Mouse (Mus musculus): ENCODE measurements around the gene Arsb.
A peak's percentile ranks its signal among the peaks of the same experiment; 100 is the strongest.

Gene Arsb

DNA sequence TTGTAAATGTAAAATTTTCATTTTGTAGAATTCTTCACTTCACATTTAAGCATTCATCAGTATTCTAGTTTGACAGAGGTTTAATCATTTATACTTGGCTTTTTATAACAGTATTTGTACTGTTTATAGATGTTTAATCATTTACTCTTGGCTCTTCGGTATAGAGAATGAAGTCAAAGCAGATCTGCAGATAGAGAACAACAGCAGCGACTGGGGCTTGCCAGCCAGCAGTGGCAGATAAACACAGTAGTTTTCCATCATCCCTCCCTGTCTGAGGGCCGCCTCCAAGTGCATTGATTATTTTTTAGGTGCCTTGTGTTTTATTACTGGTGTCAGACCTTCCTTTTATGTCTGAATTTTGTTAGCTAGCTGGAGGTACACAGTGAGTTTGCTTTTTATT is 118.6 kb downstream of the Arsb start:
- ATAC-seq (ENCODE audit: low TSS enrichment): no peak

DNA sequence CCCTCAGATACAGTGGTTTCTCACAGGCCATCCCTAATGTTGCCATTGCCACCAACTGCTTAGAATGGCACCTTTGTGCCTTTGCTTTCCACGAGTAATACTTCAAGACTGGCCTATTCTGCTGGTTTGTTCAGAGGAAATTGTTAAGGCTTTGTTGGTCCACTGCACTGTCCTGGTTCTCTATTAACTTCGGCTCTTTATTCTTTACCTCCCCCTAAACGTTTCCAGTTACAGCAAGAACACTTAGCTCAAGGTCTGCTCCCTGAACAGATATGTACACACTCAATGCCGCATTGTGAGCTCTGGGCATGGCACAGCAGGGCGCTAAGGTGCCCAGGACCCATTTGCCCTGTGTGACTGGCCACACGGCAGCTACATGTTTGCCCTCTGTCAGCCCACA is 119.8 kb downstream of the Arsb start:
- ATAC-seq (ENCODE audit: low TSS enrichment): no peak

DNA sequence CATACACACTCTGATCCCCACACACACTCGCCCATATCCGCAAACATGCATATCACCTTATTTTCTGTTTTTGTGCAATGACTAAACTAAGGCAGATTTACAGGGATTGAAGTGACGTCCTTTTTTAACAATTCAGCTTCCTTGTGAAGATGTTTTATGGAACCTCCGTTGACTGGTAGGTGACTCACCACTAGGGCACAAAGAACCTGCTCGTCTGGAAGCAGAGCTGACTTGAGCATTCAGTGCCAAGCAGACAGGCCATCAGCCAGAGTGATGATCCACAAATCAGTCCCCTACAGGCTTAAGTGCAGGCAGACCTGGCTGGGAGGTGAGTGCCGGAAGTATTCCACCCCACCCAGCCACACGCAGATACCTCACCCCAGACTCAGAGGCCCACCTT is 120.7 kb downstream of the Arsb start:
- peak; percentile 68 for ATAC-seq (ENCODE audit: low TSS enrichment)

DNA sequence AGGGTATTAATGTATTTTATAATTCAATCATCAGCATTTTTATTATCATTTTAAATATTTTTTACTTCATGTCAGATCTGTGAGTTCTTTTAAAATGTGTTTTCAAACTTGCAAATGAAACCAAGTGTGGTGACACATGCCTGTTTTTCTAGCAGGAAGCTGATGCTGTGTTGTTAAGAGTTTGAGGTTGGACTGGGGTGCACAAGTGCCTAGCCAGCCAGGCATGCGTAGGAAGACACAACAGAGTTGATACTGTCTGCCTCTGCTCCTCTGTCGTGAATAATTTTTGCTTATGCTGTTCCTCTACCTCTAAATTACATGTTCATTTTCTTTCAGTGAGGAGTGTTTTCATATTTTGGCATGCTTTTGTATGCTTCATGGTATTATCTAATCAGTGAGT is 122.7 kb downstream of the Arsb start:
- ATAC-seq (ENCODE audit: low TSS enrichment): no peak

DNA sequence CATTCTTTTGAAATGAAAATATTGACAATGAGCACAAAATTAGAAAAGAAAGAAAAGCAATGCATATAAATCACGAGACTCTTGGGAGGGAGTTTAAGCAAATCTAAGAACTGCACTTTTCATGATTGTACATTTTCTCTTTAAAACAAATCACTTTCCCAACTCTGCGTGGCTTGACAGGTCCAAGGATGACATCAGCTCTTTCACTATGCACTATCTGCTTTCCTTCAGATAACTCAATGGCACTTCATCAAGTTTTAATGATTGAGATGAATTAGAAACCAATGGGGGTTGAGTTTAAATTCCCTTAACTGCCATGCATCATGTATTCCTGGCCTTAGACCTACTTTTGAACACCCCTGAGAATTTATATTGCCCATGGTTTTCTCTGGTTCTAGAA is 124.0 kb downstream of the Arsb start:
- ATAC-seq (ENCODE audit: low TSS enrichment): no peak

DNA sequence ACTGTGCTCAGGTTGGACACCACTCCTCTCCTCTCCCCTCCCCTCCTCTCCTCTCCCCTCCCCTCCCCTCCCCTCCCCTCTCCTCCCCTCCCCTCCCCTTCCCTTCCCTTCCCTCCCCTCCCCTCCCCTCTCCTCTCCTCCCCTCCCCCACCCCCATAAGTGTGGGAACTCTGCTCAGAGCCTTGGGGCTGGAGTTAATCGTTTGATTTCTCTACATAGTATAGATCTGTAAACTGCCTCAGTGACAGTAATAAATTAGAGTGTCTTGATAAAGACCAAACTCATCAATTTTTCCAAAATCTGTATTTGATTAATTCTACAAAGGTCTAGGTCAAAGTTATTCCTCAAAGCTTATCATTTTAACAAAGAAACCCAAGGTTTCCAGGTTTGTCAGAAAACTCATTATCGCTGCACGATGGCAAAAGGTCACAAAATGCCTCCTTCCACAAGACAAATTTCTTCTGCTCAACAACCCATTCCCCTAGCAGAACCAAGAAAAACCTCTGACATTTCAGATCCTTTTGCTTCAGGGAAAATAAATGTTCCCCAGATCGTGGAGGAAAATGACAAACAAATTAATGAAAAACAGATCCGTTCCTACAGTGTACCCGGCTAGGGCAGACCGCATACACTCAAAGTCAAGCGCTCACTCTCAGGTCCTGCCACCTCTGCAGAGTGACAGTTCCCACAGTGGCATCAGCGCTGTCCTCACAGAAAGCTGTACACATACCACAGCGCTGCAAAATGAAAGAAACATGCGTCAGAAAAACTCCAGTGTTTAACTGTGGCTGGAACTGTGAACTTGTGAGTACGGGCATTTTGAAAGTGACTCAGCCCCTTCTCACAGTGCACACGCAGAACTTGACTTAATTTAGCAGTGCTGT is 126.8 kb downstream of the Arsb start:
- ATAC-seq (ENCODE audit: low TSS enrichment): peak; percentile 69

DNA sequence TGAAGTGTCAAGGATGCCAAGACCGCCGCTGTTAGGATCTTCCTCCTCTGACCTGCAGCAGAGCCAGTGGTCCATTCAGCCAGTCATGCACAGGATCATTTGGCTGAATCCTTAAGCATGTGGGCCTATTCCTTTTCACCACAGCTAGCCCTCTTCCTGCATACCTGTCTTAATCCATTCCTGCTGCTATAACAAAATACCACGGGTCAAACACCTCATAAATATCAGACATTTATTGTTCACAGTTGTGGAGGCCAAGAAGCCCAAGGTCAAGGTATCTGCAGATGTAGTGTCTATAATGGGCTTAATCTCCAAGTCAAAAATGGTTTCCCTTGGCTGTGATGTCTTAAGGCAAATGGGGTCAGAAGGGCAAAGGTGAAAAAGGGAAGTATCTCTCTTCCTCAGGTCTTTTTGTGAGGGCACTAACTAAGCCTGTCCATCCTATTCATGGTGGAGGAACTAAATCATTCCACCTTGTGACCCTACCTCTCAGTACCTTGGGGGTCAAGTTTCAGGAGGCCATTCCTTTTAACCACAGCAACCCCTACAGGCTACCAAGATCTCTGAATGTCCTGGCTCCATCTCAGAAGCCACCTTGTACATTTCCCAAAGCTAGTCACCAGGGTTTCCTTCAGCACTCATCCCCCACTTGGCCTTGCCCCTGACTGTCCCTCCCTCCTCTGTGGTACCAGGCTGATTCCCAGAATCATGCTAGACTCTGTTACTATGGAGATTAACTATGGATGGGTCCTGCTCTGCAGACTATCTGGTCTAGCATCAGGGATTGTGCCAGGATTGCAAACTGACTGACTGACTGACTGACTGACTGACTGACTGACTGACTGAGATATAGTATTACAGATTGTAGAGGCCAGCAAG is 128.2 kb downstream of the Arsb start:
- ATAC-seq (ENCODE audit: low TSS enrichment): no peak

DNA sequence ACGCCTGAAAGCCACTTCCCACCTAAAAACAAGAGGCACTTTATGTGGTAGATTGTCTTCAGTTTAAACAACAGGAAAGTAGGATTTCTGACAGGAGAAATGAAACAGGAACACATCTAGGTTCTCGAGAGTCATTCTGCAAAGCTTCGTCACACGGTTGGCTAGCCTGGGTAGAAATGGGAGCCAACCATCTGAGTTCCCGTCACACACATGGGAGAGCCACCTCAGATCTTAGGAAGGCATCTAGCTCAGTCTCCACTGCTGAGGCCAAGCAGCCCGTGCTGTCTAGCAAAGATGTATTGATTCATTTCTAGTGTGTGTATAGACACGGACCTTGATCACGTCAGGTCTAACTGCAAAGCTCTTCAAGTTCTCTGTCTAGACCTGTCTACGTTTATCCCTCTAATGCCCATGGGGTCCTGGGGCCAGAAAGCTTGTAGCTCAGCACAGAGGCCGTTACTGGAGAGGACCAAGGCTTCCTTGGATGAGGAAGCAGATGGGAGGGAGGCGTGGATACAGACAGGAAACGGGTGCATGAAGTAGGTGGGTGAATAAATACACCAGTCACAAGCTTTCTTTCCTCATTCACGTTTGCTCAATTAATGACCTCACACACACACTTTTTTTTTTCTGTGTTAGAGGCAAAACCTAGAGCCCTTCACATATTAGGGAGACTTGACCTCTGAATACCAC is 129.7 kb downstream of the Arsb start:
- ATAC-seq (ENCODE audit: low TSS enrichment): peak; percentile 75

DNA sequence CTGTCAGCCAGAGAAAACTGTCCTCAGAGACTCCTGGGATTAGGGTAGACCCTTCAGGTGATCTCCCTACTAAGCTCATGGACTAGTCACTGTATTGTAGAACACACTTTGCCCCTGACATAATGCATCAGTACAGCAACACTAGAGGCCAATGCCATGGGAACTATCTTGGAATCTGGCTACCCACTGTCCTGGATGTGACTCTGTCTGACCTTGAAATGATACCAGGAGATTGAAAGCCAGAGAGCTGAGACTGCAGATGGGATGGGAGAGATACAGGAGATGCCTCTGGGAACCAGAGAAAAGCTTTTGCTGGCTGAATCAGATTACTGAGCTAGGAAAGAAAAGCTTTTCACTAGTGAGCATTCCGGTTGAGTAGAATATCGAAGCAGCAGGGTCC is 130.7 kb downstream of the Arsb start:
- ATAC-seq (ENCODE audit: low TSS enrichment): no peak

DNA sequence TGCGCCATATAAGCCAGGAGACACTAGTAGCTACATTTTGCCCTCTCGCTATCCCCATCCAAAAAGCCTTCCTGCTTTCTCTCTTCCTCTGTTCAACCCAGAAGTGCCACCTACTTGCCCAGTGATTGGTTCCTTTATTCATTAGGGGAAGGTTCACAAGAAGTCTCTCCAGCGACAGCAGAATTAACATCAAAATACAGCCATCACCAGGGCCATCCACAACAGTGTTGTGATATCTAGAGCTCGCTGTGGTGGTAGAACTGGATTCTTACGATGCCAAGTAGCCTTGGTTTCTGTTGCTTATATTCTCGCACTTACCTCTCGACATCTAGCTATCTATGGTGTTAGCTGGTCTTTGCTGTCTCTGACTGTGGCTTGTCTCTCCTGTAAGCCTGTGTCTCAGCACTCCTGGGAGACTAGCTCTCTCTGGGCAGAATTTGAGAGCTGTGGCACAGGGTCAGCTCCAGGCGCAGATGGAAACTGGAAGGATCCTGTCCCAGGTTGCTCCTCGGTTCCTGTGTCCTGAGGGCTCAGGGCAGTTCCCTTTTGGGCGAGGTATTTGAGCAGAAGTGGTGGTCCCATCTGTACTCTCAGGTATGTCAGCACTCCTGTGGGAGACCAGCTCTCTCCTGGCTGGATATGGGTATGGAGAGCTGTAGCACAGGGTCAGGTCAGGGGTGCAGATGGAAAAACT is 135.3 kb downstream of the Arsb start:
- ATAC-seq (ENCODE audit: low TSS enrichment): no peak

DNA sequence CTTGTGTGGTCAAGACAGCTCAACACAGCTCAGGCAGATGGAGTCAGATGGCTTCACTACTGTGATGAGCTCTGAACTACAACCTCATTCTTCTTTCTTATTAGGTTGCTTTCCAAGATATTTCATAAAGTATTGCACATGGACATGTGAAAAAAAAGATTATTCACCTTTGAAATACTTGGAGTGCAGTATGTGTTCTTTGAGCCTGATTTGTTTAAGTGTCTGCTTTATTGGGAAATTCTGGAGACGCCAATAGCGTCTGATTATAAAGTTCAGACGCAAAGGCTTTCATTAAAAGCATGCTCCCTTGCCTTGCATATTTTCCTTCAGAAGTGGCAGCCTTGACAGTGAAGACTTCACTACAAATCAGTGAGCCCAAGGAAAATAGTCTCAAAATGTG is 136.5 kb downstream of the Arsb start:
- ATAC-seq (ENCODE audit: low TSS enrichment): no peak

DNA sequence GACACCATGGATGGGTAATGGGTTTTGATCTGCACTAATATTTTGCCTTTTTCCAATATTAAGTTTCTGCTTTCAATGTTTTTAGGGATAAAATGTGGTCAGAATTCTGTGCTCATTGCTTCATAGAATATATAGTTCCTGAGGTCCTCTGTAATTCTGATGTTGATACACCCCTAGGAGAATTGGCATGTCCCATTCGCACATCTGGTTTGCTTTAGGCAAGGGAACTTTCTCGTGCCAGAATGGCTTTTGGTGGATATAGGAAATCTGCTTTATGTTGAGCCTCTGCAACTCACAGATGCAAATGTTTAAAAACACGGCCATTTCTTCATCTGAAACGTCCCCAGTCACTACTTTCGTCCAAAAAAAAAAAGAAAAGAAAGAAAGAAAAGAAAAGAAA is 138.4 kb downstream of the Arsb start:
- ATAC-seq (ENCODE audit: low TSS enrichment): no peak

DNA sequence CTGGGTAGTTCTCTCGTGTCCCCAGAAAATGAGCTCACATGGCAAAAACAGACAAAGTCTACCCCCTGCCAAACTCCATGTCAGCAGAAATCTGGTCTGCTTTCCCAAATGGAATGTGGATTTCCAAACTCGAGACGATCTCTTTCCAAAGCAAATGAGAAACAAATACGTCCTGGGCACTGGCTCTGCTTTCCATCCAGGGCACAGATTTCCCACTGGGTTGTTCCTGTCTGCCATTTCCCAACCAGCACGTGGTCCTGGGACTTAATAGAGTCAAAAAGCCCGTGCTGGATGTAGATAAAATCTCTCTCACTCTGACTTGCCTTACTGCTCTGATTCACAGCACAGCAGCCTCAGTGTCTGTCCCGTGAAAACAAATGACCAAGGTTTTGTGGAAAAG is 139.6 kb downstream of the Arsb start:
- ATAC-seq (ENCODE audit: low TSS enrichment): no peak

DNA sequence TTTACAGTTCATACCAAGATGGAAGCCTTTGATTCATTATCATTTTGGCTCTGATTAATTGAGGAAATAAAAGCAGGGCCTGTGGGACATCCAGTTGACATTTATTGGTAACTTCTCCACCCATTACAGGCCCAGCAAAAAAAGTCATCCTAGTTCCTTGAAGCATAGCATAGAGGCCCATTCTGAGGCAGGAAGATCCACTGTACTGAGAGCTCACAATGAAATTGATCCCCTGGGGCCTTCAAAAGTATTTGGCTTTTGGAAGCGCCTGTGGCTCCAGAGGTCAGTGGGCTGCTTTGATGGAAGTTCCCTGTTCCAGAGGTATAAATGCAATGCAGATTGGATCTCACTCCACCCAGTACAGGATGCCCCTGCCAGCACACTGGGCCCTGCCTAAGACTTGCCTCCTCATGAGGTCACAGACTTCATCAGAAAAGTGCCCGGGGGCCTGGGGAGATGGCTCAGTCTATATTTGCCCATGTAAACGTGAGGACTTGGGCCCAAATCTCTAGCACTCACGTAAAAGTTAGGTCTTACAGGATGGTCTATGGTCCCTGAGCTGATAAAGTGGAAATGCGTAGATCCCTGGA is 141.0 kb downstream of the Arsb start:
- ATAC-seq (ENCODE audit: low TSS enrichment): no peak

DNA sequence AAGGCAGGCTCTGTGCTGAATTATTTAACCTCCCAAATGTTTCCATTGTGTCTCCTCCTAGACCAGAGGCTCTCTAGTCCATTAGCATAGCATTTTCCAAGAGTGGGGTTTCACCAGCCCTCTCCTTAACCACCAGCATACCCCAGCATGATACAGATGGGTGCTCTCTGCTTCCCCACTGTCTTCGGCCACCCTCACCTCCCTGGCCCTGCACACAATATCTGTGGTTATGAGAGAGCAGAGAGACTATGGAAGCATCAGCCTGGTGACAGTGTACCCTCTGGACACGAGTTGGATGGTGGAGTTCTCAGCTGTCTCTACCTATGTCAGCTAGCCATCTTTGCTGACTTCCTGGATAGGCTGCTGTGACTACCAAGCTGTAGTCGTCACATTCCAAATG is 142.8 kb downstream of the Arsb start:
- no peak for ATAC-seq (ENCODE audit: low TSS enrichment)

DNA sequence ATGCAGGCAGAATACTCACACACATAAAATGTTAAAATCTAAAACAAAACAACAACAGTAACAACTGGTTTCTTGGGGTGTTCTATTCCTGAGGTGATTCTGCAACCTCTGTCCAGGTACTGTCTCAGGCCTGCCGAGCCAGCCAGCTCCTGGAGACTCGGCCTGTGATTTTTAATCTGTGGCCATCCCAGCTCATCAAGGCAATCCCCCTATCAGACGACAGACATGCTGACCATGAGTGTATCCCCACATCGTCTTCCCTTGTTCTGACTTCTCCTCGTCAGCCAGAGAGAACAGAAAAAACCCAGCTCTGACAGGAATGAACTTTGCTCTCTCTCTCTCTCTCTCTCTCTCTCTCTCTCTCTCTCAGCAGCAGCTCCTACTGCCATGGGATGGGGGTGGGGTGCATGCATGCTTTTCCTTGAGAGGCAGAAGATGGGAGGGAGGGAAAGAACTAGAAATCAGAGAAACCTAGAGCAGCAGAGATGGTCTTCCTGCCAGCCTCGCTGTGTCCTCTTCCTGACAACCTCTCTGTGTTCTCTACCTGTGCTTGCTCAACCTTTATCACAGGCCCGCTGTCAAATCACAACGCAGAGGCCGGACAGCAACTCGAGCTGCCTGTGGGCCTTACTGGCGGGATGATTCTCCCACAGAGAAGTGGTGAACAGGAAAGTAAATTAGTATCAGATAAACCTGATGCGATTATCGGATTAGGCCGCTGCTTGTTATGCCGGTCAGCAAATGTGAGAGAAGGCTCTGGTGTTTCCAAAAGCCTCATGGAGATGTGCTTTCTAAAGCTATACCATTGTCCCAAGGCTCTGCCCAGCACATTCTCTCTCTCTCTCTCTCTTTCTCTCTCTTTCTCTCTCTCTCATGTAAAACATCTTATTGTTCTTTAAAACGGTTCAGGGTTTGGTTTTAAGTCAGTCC is 144.5 kb downstream of the Arsb start:
- no peak for ATAC-seq (ENCODE audit: low TSS enrichment)

DNA sequence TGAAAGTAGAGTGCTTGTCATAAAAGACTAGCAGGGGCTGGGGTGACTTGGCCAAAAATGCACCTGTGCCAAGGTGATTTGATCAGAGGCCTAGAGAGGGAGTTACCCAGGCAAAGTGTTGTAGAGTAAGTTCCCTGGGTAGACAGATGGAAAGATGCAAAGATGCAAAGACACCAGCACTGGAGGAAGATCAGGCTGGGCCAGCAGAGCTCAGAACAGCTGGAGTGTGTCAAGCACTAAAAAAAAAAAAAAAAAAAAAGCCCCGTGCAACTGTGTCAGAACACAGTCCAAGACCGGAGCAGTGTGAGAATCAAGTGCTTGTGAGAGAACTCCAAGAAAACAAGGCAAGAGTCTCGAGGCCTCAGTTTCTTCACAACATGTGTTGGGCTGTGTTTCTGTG is 148.1 kb downstream of the Arsb start:
- no peak for ATAC-seq (ENCODE audit: low TSS enrichment)

DNA sequence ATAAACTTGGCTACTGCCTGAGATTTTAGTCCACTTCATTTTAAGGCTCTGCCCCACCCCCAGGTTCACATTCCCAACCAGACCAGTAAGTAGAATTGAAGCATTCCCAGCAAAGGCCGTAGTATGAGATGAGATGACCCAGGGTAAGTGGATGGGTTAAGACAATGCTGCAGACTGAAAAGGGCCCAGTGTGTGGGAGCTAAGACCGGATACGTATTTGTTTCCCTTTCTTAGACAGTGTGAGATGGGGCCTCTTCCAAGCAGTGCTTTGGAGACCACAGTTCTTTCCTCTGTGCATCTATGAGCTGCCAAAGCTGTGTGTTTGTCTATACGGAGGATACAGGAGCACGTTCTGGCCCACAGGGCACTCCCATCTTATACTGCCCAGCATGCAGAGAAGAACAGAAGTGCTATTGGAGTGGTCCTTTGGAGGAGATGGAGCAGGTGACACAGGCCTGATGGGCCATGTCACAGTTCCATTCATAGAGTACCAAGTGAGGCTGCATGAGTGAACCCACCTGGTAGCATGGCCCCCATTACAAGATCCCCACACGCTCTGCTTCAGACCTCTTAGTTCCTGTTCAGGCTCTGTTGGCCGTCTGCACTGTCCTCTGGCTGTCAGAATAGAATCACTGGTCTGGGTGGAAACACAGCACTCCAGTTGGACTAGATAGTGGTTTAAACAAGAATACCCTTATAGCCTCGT is 148.8 kb downstream of the Arsb start:
- no peak for ATAC-seq (ENCODE audit: low TSS enrichment)

DNA sequence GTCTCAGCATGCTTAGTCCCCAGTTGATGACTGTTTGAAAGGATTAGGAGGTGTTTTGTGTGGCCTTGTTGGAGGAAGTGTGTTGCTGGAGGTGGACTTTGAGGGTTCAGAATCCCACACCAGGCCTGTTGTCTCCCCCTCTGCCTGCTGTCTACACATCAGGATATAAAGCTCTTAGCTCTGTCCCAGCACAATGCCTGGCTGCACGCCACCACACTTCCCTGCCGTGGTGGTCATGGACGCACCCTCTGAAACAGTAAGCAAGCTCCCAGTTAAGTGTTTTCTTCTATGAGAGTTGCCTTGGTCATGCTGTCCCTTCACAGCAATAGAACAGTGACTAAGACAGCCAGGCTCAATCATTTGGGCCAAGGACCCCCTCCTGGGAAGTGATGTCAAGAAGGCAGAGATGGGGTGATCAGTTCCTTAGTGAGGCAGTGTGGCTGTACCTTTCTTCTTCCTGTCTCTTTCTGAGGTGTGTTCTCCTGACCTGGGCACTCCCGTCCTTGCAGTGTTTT is 149.4 kb downstream of the Arsb start:
- ATAC-seq (ENCODE audit: low TSS enrichment): no peak
